Mouse (Mus musculus): ENCODE measurements around the gene Lamtor4. TPM values are rescaled to one million over a fixed set of nuclear protein-coding genes. Genes with fewer than 3 reads are reported as not detected.

Gene Lamtor4
- polyA plus RNA-seq, 1 experiment from 2014 or later: 87.4 TPM

- peak within 1 kb of the TSS; percentile 86 for H3K9ac ChIP-seq (replicated peaks; ENCODE audit: low read depth, low read length)
- 0 out of 2 replicates have a peak, but pooled peaks cover 8% of the 10 kb centered on the region for H3K36me3 ChIP-seq (ENCODE audit: control insufficient read depth, insufficient read depth)
- WGBS: 0% methylated on average over 56 of the region's 56 CpGs
- peaks cover 7% of the 10 kb centered on the region for H3K9me3 ChIP-seq (ENCODE audit: control insufficient read depth, low read length)
- peak within 1 kb of the TSS; percentile 93 for H3K4me2 ChIP-seq (ENCODE audit: low read length)
- H3K4me3 ChIP-seq (replicated peaks; ENCODE audit: low read length): peak within 1 kb of the TSS; percentile 82
- H3K4me1 ChIP-seq (replicated peaks; ENCODE audit: control insufficient read depth, insufficient read depth, low read length): peaks cover 47% of the 10 kb centered on the region
- peak within 1 kb of the TSS; percentile 86 for H3K27ac ChIP-seq (ENCODE audit: low read length)
- H3K27me3 ChIP-seq (replicated peaks; ENCODE audit: control insufficient read depth, insufficient read depth, low read length): 0 out of 2 replicates have a peak, but pooled peaks cover 2% of the 10 kb centered on the region
- ATAC-seq: peak; percentile 98
Observed at GRCm38 (mm10) chr5:138279585-138280424, 24.5 kb downstream of the Lamtor4 start, which contains the start of the genes Gm43720, Gpc2 and Stag3. Gene Gm43720 (minus strand): TSS chr5:138279958. Gene Gpc2 (minus strand): TSS chr5:138280005. Gene Stag3 (plus strand): TSS chr5:138280240.

- H3K27ac ChIP-seq (ENCODE audit: low read length): no peak overlapping the region
- H3K9me3 ChIP-seq (ENCODE audit: control insufficient read depth, low read length): peaks cover 7% of the 10 kb centered on the region
- no peak for ATAC-seq
- 0 out of 2 replicates have a peak, but pooled peaks cover 2% of the 10 kb centered on the region for H3K27me3 ChIP-seq (replicated peaks; ENCODE audit: control insufficient read depth, insufficient read depth, low read length)
- peak overlapping the region; percentile 39; the same call in 1 of the 2 replicates for H3K9ac ChIP-seq (replicated peaks; ENCODE audit: low read depth, low read length)
- peak overlapping the region; percentile 93 for H3K4me2 ChIP-seq (ENCODE audit: low read length)
- H3K36me3 ChIP-seq (ENCODE audit: control insufficient read depth, insufficient read depth): 0 out of 2 replicates have a peak, but pooled peaks cover 8% of the 10 kb centered on the region
- H3K4me1 ChIP-seq (replicated peaks; ENCODE audit: control insufficient read depth, insufficient read depth, low read length): peaks cover 41% of the 10 kb centered on the region
- H3K4me3 ChIP-seq (replicated peaks; ENCODE audit: low read length): peak overlapping the region; percentile 82
- WGBS: 27% methylated on average over 26 of the region's 26 CpGs
Observed at GRCm38 (mm10) chr5:138280425-138280768, 25.1 kb downstream of the Lamtor4 start.

DNA sequence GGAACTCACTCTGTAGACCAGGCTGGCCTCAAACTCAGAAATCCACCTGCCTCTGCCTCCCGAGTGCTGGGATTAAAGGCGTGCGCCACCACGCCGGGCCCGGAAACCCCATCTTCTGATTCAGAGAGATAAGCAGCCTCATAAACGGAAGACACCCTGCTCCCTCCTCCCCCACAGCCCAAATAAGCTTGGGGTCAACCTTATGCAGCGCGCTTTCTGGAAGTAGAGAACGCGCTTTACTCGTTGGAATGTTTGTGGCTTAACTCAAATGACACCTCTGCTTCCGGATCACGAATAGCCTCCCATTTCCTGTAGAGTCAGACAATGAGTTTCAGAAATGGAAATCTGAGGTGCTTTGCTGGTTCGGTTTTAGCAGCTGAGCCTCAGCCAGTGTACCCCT lies 25.5 kb downstream of the Lamtor4 start:
- H3K4me3 ChIP-seq (replicated peaks; ENCODE audit: low read length): no peak overlapping the region; the same call in 1 of the 2 replicates
- ATAC-seq: no peak

GRCm38 (mm10) chr5:138281798-138282197 lies 26.5 kb downstream of the Lamtor4 start:
- Histone ChIP-seq H3K4me3 (replicated peaks; ENCODE audit: low read length) (no peak overlapping the region), H3K4me2 (ENCODE audit: low read length) (no peak overlapping the region), H3K9ac (replicated peaks; ENCODE audit: low read depth, low read length) (no peak overlapping the region), H3K27me3 (replicated peaks; ENCODE audit: control insufficient read depth, insufficient read depth, low read length) (0 out of 2 replicates have a peak, but pooled peaks cover 2% of the 10 kb centered on the region), H3K9me3 (ENCODE audit: control insufficient read depth, low read length) (peaks cover 7% of the 10 kb centered on the region), H3K27ac (ENCODE audit: low read length) (no peak overlapping the region), H3K36me3 (ENCODE audit: control insufficient read depth, insufficient read depth) (0 out of 2 replicates have a peak, but pooled peaks cover 7% of the 10 kb centered on the region), H3K4me1 (replicated peaks; ENCODE audit: control insufficient read depth, insufficient read depth, low read length) (peaks cover 27% of the 10 kb centered on the region)
- 79% methylated on average over 2 of the region's 2 CpGs for WGBS
- no peak for ATAC-seq

More for the DNA sequence above, 25.5 kb downstream of the Lamtor4 start:
- WGBS: 92% methylated on average over 15 of the region's 15 CpGs
- 0 out of 2 replicates have a peak, but pooled peaks cover 2% of the 10 kb centered on the region for H3K27me3 ChIP-seq (replicated peaks; ENCODE audit: control insufficient read depth, insufficient read depth, low read length)
- H3K27ac ChIP-seq (ENCODE audit: low read length): no peak overlapping the region
- H3K4me1 ChIP-seq (replicated peaks; ENCODE audit: control insufficient read depth, insufficient read depth, low read length): peaks cover 37% of the 10 kb centered on the region
- H3K4me2 ChIP-seq (ENCODE audit: low read length): no peak overlapping the region
- H3K9me3 ChIP-seq (ENCODE audit: control insufficient read depth, low read length): peaks cover 7% of the 10 kb centered on the region
- 0 out of 2 replicates have a peak, but pooled peaks cover 8% of the 10 kb centered on the region for H3K36me3 ChIP-seq (ENCODE audit: control insufficient read depth, insufficient read depth)
- H3K9ac ChIP-seq (replicated peaks; ENCODE audit: low read depth, low read length): no peak overlapping the region

- H3K36me3 ChIP-seq (ENCODE audit: control insufficient read depth, insufficient read depth): no peaks in the 10 kb centered on the region
- H3K9me3 ChIP-seq (ENCODE audit: control insufficient read depth, low read length): peaks cover 7% of the 10 kb centered on the region
- H3K9ac ChIP-seq (replicated peaks; ENCODE audit: low read depth, low read length): no peak overlapping the region
- ATAC-seq: no peak
- no peak overlapping the region for H3K4me3 ChIP-seq (replicated peaks; ENCODE audit: low read length)
- 55% methylated on average over 1 of the region's 1 CpGs for WGBS
- peaks cover 10% of the 10 kb centered on the region for H3K4me1 ChIP-seq (replicated peaks; ENCODE audit: control insufficient read depth, insufficient read depth, low read length)
- no peak overlapping the region for H3K4me2 ChIP-seq (ENCODE audit: low read length)
- 0 out of 2 replicates have a peak, but pooled peaks cover 2% of the 10 kb centered on the region for H3K27me3 ChIP-seq (replicated peaks; ENCODE audit: control insufficient read depth, insufficient read depth, low read length)
- H3K27ac ChIP-seq (ENCODE audit: low read length): no peak overlapping the region
Observed at GRCm38 (mm10) chr5:138283540-138283939, 28.3 kb downstream of the Lamtor4 start.

DNA sequence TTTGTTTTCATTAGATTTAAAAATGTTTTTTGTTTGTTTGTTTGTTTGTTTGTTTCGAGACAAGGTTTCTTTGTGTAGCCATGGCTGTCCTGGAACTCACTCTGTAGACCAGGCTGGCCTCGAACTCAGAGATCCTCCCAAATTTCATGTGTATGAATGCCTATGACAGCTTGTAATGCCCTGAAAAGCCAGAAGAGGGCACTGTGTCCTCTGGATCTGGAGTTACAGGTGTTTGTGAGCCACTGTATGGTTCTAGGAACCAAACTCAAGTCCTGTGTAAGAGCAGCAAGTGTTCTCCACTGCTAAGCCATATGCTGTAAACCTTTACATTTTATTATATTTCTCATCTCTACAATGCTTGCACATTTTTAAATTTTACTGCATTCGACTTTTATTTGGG lies 32.6 kb downstream of the Lamtor4 start:
- Histone ChIP-seq H3K36me3 (ENCODE audit: control insufficient read depth, insufficient read depth) (no peaks in the 10 kb centered on the region), H3K4me2 (ENCODE audit: low read length) (no peak overlapping the region), H3K9me3 (ENCODE audit: control insufficient read depth, low read length) (no peaks in the 10 kb centered on the region), H3K27me3 (replicated peaks; ENCODE audit: control insufficient read depth, insufficient read depth, low read length) (no peaks in the 10 kb centered on the region), H3K4me1 (replicated peaks; ENCODE audit: control insufficient read depth, insufficient read depth, low read length) (no peaks in the 10 kb centered on the region), H3K9ac (replicated peaks; ENCODE audit: low read depth, low read length) (no peak overlapping the region), H3K4me3 (replicated peaks; ENCODE audit: low read length) (no peak overlapping the region), H3K27ac (ENCODE audit: low read length) (no peak overlapping the region)
- no peak for ATAC-seq
- 74% methylated on average over 3 of the region's 3 CpGs for WGBS

GRCm38 (mm10) chr5:138291638-138292037 lies 36.4 kb downstream of the Lamtor4 start:
- Histone ChIP-seq H3K4me2 (ENCODE audit: low read length) (no peak overlapping the region), H3K36me3 (ENCODE audit: control insufficient read depth, insufficient read depth) (no peaks in the 10 kb centered on the region), H3K27me3 (replicated peaks; ENCODE audit: control insufficient read depth, insufficient read depth, low read length) (no peaks in the 10 kb centered on the region), H3K9me3 (ENCODE audit: control insufficient read depth, low read length) (no peaks in the 10 kb centered on the region), H3K9ac (replicated peaks; ENCODE audit: low read depth, low read length) (no peak overlapping the region), H3K4me1 (replicated peaks; ENCODE audit: control insufficient read depth, insufficient read depth, low read length) (no peaks in the 10 kb centered on the region), H3K27ac (ENCODE audit: low read length) (no peak overlapping the region), H3K4me3 (replicated peaks; ENCODE audit: low read length) (no peak overlapping the region)
- ATAC-seq: no peak
- WGBS: 80% methylated on average over 1 of the region's 1 CpGs

DNA sequence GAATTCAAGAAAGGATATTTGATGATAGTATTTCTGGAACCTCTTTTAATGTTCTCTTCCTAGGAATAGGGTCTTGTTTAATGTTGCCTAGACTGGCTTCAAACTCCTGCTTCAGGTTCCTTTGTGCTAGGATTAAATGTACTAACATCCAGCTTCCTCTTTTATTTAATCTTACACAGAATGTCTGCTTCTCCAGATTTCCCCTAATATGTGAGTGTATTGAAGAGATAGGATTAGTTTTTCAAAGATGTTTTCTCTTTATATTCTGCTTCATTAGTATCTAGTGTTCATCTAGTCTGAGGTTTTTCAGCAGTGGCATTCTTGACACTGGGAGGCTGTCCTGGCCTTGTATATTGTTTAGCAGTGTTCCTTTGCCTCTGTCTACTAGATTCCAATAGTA lies 38.9 kb downstream of the Lamtor4 start:
- Histone ChIP-seq H3K4me1 (replicated peaks; ENCODE audit: control insufficient read depth, insufficient read depth, low read length) (no peaks in the 10 kb centered on the region), H3K4me2 (ENCODE audit: low read length) (no peak overlapping the region), H3K4me3 (replicated peaks; ENCODE audit: low read length) (no peak overlapping the region), H3K9me3 (ENCODE audit: control insufficient read depth, low read length) (no peaks in the 10 kb centered on the region), H3K36me3 (ENCODE audit: control insufficient read depth, insufficient read depth) (no peaks in the 10 kb centered on the region), H3K27me3 (replicated peaks; ENCODE audit: control insufficient read depth, insufficient read depth, low read length) (no peaks in the 10 kb centered on the region), H3K9ac (replicated peaks; ENCODE audit: low read depth, low read length) (no peak overlapping the region), H3K27ac (ENCODE audit: low read length) (no peak overlapping the region)
- no peak for ATAC-seq

DNA sequence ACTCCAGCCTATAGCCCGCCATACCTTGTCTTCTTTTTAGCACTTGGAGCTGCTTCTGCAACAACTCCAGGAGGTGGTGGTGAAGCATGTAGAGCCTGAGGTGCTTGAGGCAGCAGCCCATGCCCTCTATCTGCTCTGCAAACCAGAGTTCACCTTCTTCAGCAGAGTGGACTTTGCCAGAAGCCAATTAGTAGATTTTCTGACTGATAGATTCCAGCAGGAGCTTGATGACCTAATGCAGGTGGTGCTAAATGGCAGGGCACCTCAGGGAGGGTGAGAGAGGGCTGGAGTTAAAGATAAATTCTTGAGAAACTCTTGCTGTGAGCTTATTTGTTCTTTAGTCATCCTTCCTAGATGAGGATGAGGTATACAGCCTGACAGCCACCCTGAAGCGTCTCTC lies 44.3 kb downstream of the Lamtor4 start:
- no peaks in the 10 kb centered on the region for H3K27me3 ChIP-seq (replicated peaks; ENCODE audit: control insufficient read depth, insufficient read depth, low read length)
- no peak overlapping the region for H3K27ac ChIP-seq (ENCODE audit: low read length)
- H3K4me1 ChIP-seq (replicated peaks; ENCODE audit: control insufficient read depth, insufficient read depth, low read length): no peaks in the 10 kb centered on the region
- ATAC-seq: no peak
- no peak overlapping the region for H3K9ac ChIP-seq (replicated peaks; ENCODE audit: low read depth, low read length)
- no peaks in the 10 kb centered on the region for H3K9me3 ChIP-seq (ENCODE audit: control insufficient read depth, low read length)
- no peak overlapping the region for H3K4me2 ChIP-seq (ENCODE audit: low read length)
- no peak overlapping the region for H3K4me3 ChIP-seq (replicated peaks; ENCODE audit: low read length)
- WGBS: 82% methylated on average over 2 of the region's 2 CpGs
- H3K36me3 ChIP-seq (ENCODE audit: control insufficient read depth, insufficient read depth): no peaks in the 10 kb centered on the region
